Comparison of ENCODE assay signal across 16 mouse cellular contexts in the genomic region with DNA sequence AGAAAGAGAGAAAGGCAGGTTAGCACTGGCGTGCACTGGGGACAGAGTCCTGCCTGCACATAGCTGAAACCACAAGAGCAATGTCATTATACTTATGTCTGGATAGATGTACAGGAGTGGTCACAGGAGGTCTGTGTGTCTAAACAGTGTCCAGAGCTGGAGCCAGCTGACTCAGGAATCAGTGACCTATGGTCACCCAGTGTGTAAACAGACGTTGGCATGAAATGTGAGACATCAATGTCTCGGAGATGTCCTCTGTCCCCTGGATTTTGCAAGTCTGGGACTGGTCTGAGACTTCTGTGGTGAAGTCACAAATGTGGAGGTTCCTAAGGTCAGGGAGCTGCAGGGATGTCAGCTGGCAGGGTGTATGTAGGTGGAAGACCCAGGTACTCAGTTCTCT. TPM values are rescaled to one million over a fixed set of nuclear protein-coding genes. Genes with fewer than 3 reads are reported as not detected.
"Had no signal": no experiment of that assay in that cellular context is flagged by ENCODE, and none has a peak within 500 bp of the region (broad histone marks: within the 10 kb centered on the region; RNA-seq: fewer than 3 reads in every experiment).

No protein-coding gene starts in this region.

- DNase-seq: lung, adult 18-20 months; lung, embryonic 14.5 days; midbrain, embryonic 14.5 days; right cerebral cortex, postnatal 14 days; thymus, adult 2 months; thymus, postnatal 25 days; thymus, postnatal 4 days had no signal

- H3K4me3 ChIP-seq: midbrain, embryonic 10.5 days; midbrain, embryonic 12.5 days; myocyte; neural tube, embryonic 13.5 days; neural tube, embryonic 15.5 days; stomach, embryonic 15.5 days had no signal

- H3K9me3 ChIP-seq: midbrain, embryonic 10.5 days; midbrain, embryonic 12.5 days; neural tube, embryonic 13.5 days; neural tube, embryonic 15.5 days; stomach, embryonic 15.5 days had no signal

- H3K27ac ChIP-seq: midbrain, embryonic 10.5 days; midbrain, embryonic 12.5 days; neural tube, embryonic 13.5 days; neural tube, embryonic 15.5 days; stomach, embryonic 15.5 days; stomach, postnatal 0 days had no signal

- H3K9ac ChIP-seq: lung, embryonic 14.5 days; midbrain, embryonic 12.5 days; neural tube, embryonic 13.5 days; neural tube, embryonic 15.5 days; stomach, embryonic 15.5 days had no signal

- H3K4me1 ChIP-seq: midbrain, embryonic 12.5 days; neural tube, embryonic 13.5 days; neural tube, embryonic 15.5 days; stomach, embryonic 15.5 days had no signal

- H3K4me2 ChIP-seq: lung, embryonic 14.5 days; midbrain, embryonic 12.5 days; neural tube, embryonic 13.5 days; neural tube, embryonic 15.5 days; stomach, embryonic 15.5 days had no signal

- H3K36me3 ChIP-seq: midbrain, embryonic 10.5 days; midbrain, embryonic 12.5 days; neural tube, embryonic 13.5 days; neural tube, embryonic 15.5 days; stomach, embryonic 15.5 days had no signal

- H3K27me3 ChIP-seq: midbrain, embryonic 12.5 days; neural tube, embryonic 13.5 days; neural tube, embryonic 15.5 days; stomach, embryonic 15.5 days had no signal

- ATAC-seq: midbrain, embryonic 16.5 days had no signal

RNA-seq across cellular contexts. Expression of gene Col15a1, which starts 50.2 kb away (rescaled TPM):
- total RNA-seq: megakaryocyte-erythroid progenitor cell, adult 5-6 weeks had no signal
